9 mouse cellular contexts compared by ENCODE assay signal in the genomic region with DNA sequence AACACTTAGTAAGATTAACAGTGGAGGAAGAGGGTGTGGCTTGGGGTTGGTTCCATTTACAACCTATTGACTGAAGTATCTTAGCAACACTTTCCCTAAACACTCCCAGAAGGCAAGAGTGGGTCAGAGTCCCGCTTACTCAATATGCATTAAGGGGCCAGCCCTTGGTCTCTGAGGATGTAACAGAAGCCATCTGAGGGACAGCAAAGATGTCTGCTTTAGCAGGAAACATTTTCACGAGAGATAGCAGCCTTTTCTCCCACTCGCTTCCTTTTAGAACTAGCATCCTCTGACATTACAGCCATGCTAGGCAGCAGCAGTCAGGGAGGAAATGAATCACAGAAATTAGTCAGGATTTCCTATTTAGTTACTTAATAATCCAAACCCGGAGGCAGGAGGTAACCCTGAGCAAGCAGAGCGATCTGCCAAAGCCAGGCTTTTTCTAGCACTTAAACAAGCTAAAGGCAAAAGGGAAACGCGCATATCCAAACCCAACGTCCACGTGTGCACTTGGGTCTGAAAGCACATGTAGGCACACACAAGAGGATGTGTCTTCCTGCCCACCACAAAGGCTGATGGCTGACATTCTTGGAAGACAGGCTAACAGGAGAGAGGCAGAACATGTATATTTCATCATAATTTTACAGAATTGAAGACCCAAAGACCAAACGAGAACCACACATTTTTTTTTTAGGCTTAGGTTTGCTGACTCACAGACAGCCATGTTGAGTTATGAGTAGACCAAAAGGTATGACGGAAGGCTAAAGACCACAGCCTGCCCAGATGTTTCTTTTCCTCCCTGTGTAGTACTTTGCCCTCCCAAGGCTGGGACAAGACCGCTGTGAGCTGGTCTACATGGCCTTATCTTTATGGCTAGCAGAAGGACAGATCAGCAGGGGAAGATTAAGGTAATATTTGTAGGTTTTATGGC. TPM values are rescaled to one million over a fixed set of nuclear protein-coding genes. Genes with fewer than 3 reads are reported as not detected.
A peak's percentile ranks its signal among the peaks of the same experiment; 100 is the strongest.
DNase-seq lines count a peak whose midpoint lies in the region; TF ChIP-seq lines count a peak whose summit lies in the region.
"Had no signal": no experiment of that assay in that cellular context is flagged by ENCODE, and none has a peak within 500 bp of the region (broad histone marks: within the 10 kb centered on the region; RNA-seq: fewer than 3 reads in every experiment).

No protein-coding gene starts in this region.

- peak; percentile 21 for DNase-seq in thymus, postnatal 25 days
- no peak for DNase-seq in thymus, postnatal 10 days (ENCODE audit: low spot score in 2 of 2)
- no peak for DNase-seq in heart, embryonic 10.5 days (ENCODE audit: low spot score)
- DNase-seq in kidney, postnatal 36 days: peak; percentile 55 to 71
- peak; percentile 58 for DNase-seq in mesoderm, embryonic 11.5 days (ENCODE audit: low read depth, low spot score)
- no peak for DNase-seq in left cerebral cortex, postnatal 14 days (ENCODE audit: low spot score in 2 of 2)
- no peak for DNase-seq in left cerebral cortex, postnatal 36 days (ENCODE audit: low spot score in 2 of 2)

- peak overlapping the region; percentile 48 for H3K4me3 ChIP-seq in bone marrow macrophage, adult 2 months (ENCODE audit: insufficient read depth, low read length)
- no peak overlapping the region for H3K4me3 ChIP-seq in heart, embryonic 10.5 days

- H3K4me1 ChIP-seq in bone marrow macrophage, adult 2 months (ENCODE audit: control insufficient read depth, insufficient read depth, low read length): peaks cover 21% of the 10 kb centered on the region
- peaks cover 25% of the 10 kb centered on the region for H3K4me1 ChIP-seq in heart, embryonic 10.5 days

- no peak for TF ChIP-seq CTCF in bone marrow macrophage, adult 2 months (IDR thresholded peaks at IDR 0.05; ENCODE audit: low read depth, low read length)

- H3K36me3 ChIP-seq in heart, embryonic 10.5 days: peaks cover 8% of the 10 kb centered on the region

- TF ChIP-seq POLR2A in bone marrow macrophage, adult 2 months (IDR thresholded peaks at IDR 0.05; ENCODE audit: borderline replicate concordance, low read depth, low read length): no peak

- H3K9me3 ChIP-seq in heart, embryonic 10.5 days: peaks cover 11% of the 10 kb centered on the region

- H3K27me3 ChIP-seq in heart, embryonic 10.5 days (ENCODE audit: insufficient read depth, poor library complexity, severe bottlenecking): no peaks in the 10 kb centered on the region

- intact Hi-C loops in left cerebral cortex, postnatal 14 days (cut with DNase I): no loop called here
- intact Hi-C loops in left cerebral cortex, postnatal 36 days (cut with DNase I): no loop called here

- H3K27ac ChIP-seq in bone marrow macrophage, adult 2 months (ENCODE audit: insufficient read depth, low read depth, low read length): peak overlapping the region; percentile 92
- peak overlapping the region; percentile 77 for H3K27ac ChIP-seq in heart, embryonic 10.5 days

- WGBS in heart, embryonic 10.5 days: 56% methylated on average over 12 of the region's 12 CpGs

RNA-seq across cellular contexts. Expression of gene Gm10322, which starts 37.7 kb away (rescaled TPM):
- not detected in 2 replicates for polyA plus RNA-seq in bone marrow macrophage, adult 2 months (2012; ENCODE audit: insufficient read depth, insufficient read length, missing spikeins)
- not detected in 2 replicates for polyA plus RNA-seq in heart, embryonic 10.5 days (2016; fragmentation: Nextera tagmentation; extraction: Ambion mirVana)
- not detected for total RNA-seq in left cerebral cortex, postnatal 14 days (2021)
- not detected for total RNA-seq in left cerebral cortex, postnatal 36 days (2021)
- total RNA-seq: left cerebral cortex, postnatal 25 days had no signal

RNA-seq across cellular contexts. Expression of gene Mcu, which starts 38.4 kb away (rescaled TPM):
- 12.0 and 14.4 TPM in 2 replicates for polyA plus RNA-seq in bone marrow macrophage, adult 2 months (2012; ENCODE audit: insufficient read depth, insufficient read length, missing spikeins)
- polyA plus RNA-seq in heart, embryonic 10.5 days (2016; fragmentation: Nextera tagmentation; extraction: Ambion mirVana): 19.4 and 27.1 TPM in 2 replicates
- total RNA-seq in left cerebral cortex, postnatal 14 days (2021): 10 to 100 TPM; 48.0 to 48.6 TPM
- total RNA-seq in left cerebral cortex, postnatal 36 days (2021): 10 to 100 TPM; 34.5 to 36.5 TPM

Comparison
In these comparisons a context has a peak if more than half of its experiments do, and no peak if none do; other contexts are left out.
1. DNase-seq: peak in thymus, postnatal 25 days (single experiment), kidney, postnatal 36 days (2 of 2) and mesoderm, embryonic 11.5 days (single experiment); none in thymus, postnatal 10 days (0 of 2), heart, embryonic 10.5 days (single experiment), left cerebral cortex, postnatal 14 days (0 of 2) and left cerebral cortex, postnatal 36 days (0 of 2).